Mouse (Mus musculus) heart, adult 2 months (tissue): ENCODE results near the gene Rprml.

Experiments used
- CTCF ChIP-seq: fragments of 200-600 bp; IDR thresholded peaks from 2 replicates; pipeline ENCODE4 v1.8.1; 2022; ENCODE audit warnings: antibody characterized with exemption, mild to moderate bottlenecking, moderate library complexity
- POLR2A ChIP-seq: fragments of 200-500 bp; IDR thresholded peaks from 2 replicates; pipeline ENCODE4 v1.6.1; 2011; ENCODE audit warnings: mild to moderate bottlenecking, low read depth, low read length, control low read depth; ENCODE audit not compliant: insufficient read depth

- TF ChIP-seq POLR2A = no peak
- TF ChIP-seq CTCF = no peak
Observed at GRCm38 (mm10) chr11:103688980-103689378, 39.6 kb downstream of the Rprml start.
